Mouse (Mus musculus): ENCODE results near the gene Ambra1.
A peak's percentile ranks its signal among the peaks of the same experiment; 100 is the strongest.

Ambra1 gene

GRCm38 (mm10) chr2:91729971-91730821 is at the start of gene Ambra1:
TSS of gene Ambra1 (plus strand) at chr2:91730134.
- DNase-seq (ENCODE audit: extremely low read depth, low read depth) = peak; percentile 84

- DNase-seq (ENCODE audit: extremely low read depth, low read depth) = peak; percentile 29
Measured at GRCm38 (mm10) chr2:91682850-91683249, 47.1 kb upstream of the Ambra1 start.

GRCm38 (mm10) chr2:91683919-91684318 is 46.0 kb upstream of the Ambra1 start:
- no peak for DNase-seq (ENCODE audit: extremely low read depth, low read depth)

GRCm38 (mm10) chr2:91689452-91689851 is 40.5 kb upstream of the Ambra1 start:
- no peak for DNase-seq (ENCODE audit: extremely low read depth, low read depth)

GRCm38 (mm10) chr2:91695436-91696224 is 34.3 kb upstream of the Ambra1 start:
- DNase-seq (ENCODE audit: extremely low read depth, low read depth) = no peak

GRCm38 (mm10) chr2:91696225-91696590 is 33.7 kb upstream of the Ambra1 start:
- DNase-seq (ENCODE audit: extremely low read depth, low read depth) = no peak

GRCm38 (mm10) chr2:91699225-91699624 is 30.7 kb upstream of the Ambra1 start:
- DNase-seq (ENCODE audit: extremely low read depth, low read depth) = no peak

- no peak for DNase-seq (ENCODE audit: extremely low read depth, low read depth)
Measured at GRCm38 (mm10) chr2:91701366-91701765, 28.6 kb upstream of the Ambra1 start.

GRCm38 (mm10) chr2:91705736-91706135 is 24.2 kb upstream of the Ambra1 start:
- no peak for DNase-seq (ENCODE audit: extremely low read depth, low read depth)

GRCm38 (mm10) chr2:91706456-91706855 is 23.5 kb upstream of the Ambra1 start:
- DNase-seq (ENCODE audit: extremely low read depth, low read depth) = no peak

- no peak for DNase-seq (ENCODE audit: extremely low read depth, low read depth)
Measured at GRCm38 (mm10) chr2:91708361-91708760, 21.6 kb upstream of the Ambra1 start.

GRCm38 (mm10) chr2:91710272-91711234 is 19.4 kb upstream of the Ambra1 start, which contains the start of the genes Atg13 and Harbi1:
TSS of gene Atg13 (minus strand) at chr2:91710576.
TSS of gene Harbi1 (plus strand) at chr2:91710852.
- DNase-seq (ENCODE audit: extremely low read depth, low read depth) = peak; percentile 84

GRCm38 (mm10) chr2:91711256-91711925 is 18.5 kb upstream of the Ambra1 start:
- no peak for DNase-seq (ENCODE audit: extremely low read depth, low read depth)

- no peak for DNase-seq (ENCODE audit: extremely low read depth, low read depth)
Measured at GRCm38 (mm10) chr2:91714921-91715320, 15.0 kb upstream of the Ambra1 start.

GRCm38 (mm10) chr2:91718276-91718675 is 11.7 kb upstream of the Ambra1 start:
- no peak for DNase-seq (ENCODE audit: extremely low read depth, low read depth)

- no peak for DNase-seq (ENCODE audit: extremely low read depth, low read depth)
Measured at GRCm38 (mm10) chr2:91723382-91723781, 6.6 kb upstream of the Ambra1 start.

GRCm38 (mm10) chr2:91723951-91724350 is 6.0 kb upstream of the Ambra1 start:
- DNase-seq (ENCODE audit: extremely low read depth, low read depth) = no peak

GRCm38 (mm10) chr2:91724716-91725115 is 5.2 kb upstream of the Ambra1 start:
- peak; percentile 44 for DNase-seq (ENCODE audit: extremely low read depth, low read depth)

GRCm38 (mm10) chr2:91725476-91725875 is 4.5 kb upstream of the Ambra1 start:
- DNase-seq (ENCODE audit: extremely low read depth, low read depth) = peak; percentile 62

GRCm38 (mm10) chr2:91727011-91727410 is 2.9 kb upstream of the Ambra1 start:
- no peak for DNase-seq (ENCODE audit: extremely low read depth, low read depth)

GRCm38 (mm10) chr2:91729571-91729970 is 363 bp upstream of the Ambra1 start:
- DNase-seq (ENCODE audit: extremely low read depth, low read depth) = no peak

All from MEL-GATA-1-ER (cell line).